Mouse (Mus musculus) CH12.LX (cell line): Measurements from ENCODE around the gene Exph5. TPM values are rescaled to one million over a fixed set of nuclear protein-coding genes. Genes with fewer than 3 reads are reported as not detected.
A peak's percentile ranks its signal among the peaks of the same experiment; 100 is the strongest.

Experiments
- DNase-seq: peaks from one replicate; pipeline ENCODE4 v3.0.0-alpha.2; 2013; ENCODE audit errors: extremely low read depth
- H3K27ac ChIP-seq: 2 replicates; pipeline ENCODE4 v1.5.1; 2012; ENCODE audit warnings: low read depth, mild to moderate bottlenecking, control low read depth, moderate library complexity; ENCODE audit not compliant: insufficient read depth
- H3K27me3 ChIP-seq: replicated peaks from 2 replicates; pipeline ENCODE3; 2012; ENCODE audit warnings: inconsistent platforms
- H3K36me3 ChIP-seq, 2 experiments: replicated peaks in 1 of 2; 2 replicates each; pipeline versions ENCODE3 to v1.6.1; 2012; ENCODE audit warnings: inconsistent platforms in 1 of 2, low read length in 1 of 2, mild to moderate bottlenecking in 1 of 2, mixed read lengths in 1 of 2, moderate library complexity in 1 of 2; ENCODE audit not compliant: control insufficient read depth in 1 of 2, insufficient read depth in 1 of 2
- H3K4me1 ChIP-seq, 2 experiments: 2 replicates each; pipeline ENCODE4 v1.6.1; 2012; ENCODE audit warnings: inconsistent platforms in 1 of 2, moderate library complexity in 1 of 2; ENCODE audit not compliant: insufficient read depth in 2 of 2, control insufficient read depth in 1 of 2
- H3K4me2 ChIP-seq: 2 replicates; pipeline ENCODE4 v1.6.1; 2012; ENCODE audit warnings: low read depth, mild to moderate bottlenecking, control low read depth; ENCODE audit not compliant: poor library complexity, insufficient read depth, severe bottlenecking
- H3K4me3 ChIP-seq, 3 experiments: fragments of 150-350 bp in 1 of 3; sonication (generic) in 1 of 3; replicated peaks in 1 of 3; 2 replicates each; pipeline versions ENCODE3 to v1.5.1; 2011 to 2012; ENCODE audit warnings: low read depth in 2 of 3, low read length in 2 of 3, mild to moderate bottlenecking in 2 of 3, moderate library complexity in 2 of 3, control low read depth in 1 of 3, improper control_type of control experiment in 1 of 3, inconsistent platforms in 1 of 3, mixed read lengths in 1 of 3; ENCODE audit not compliant: poor library complexity in 1 of 3
- H3K79me2 ChIP-seq: replicated peaks from 2 replicates; pipeline ENCODE4 v1.6.1; 2012; ENCODE audit warnings: mild to moderate bottlenecking, moderate library complexity; ENCODE audit not compliant: control insufficient read depth, poor library complexity, insufficient read depth, severe bottlenecking; ENCODE audit errors: extremely low read depth
- H3K9ac ChIP-seq: 2 replicates; pipeline ENCODE4 v1.6.1; 2012; ENCODE audit warnings: low read depth, mild to moderate bottlenecking, control low read depth, moderate library complexity; ENCODE audit not compliant: insufficient read depth
- H3K9me3 ChIP-seq: replicated peaks from 2 replicates; pipeline ENCODE3; 2012; ENCODE audit warnings: low read length, inconsistent platforms, mixed read lengths
- CHD1 ChIP-seq: IDR thresholded peaks from 2 replicates; pipeline ENCODE4 v1.6.1; 2012; ENCODE audit warnings: low read depth, low read length, improper control_type of control experiment, inconsistent platforms
- CHD2 ChIP-seq: IDR thresholded peaks from 2 replicates; pipeline ENCODE4 v1.6.1; 2011; ENCODE audit warnings: low read length, improper control_type of control experiment
- ELF1 ChIP-seq: IDR thresholded peaks from 2 replicates; pipeline ENCODE4 v1.6.1; 2014; ENCODE audit warnings: low read depth, mild to moderate bottlenecking, inconsistent platforms, low read length, improper control_type of control experiment
- IRF4 ChIP-seq: IDR thresholded peaks from 2 replicates; pipeline ENCODE4 v1.6.1; 2014; ENCODE audit warnings: low read depth, mild to moderate bottlenecking, inconsistent platforms, low read length, improper control_type of control experiment
- JUND ChIP-seq: conservative IDR thresholded peaks from 2 replicates; pipeline ENCODE4 v1.6.1; 2011; ENCODE audit warnings: low read depth, low read length, improper control_type of control experiment
- MAFK ChIP-seq: IDR thresholded peaks from 2 replicates; pipeline ENCODE4 v1.6.1; 2011; ENCODE audit warnings: low read length, improper control_type of control experiment; ENCODE audit not compliant: insufficient replicate concordance
- MAX ChIP-seq: IDR thresholded peaks from 2 replicates; pipeline ENCODE4 v1.6.1; 2011; ENCODE audit warnings: low read length, improper control_type of control experiment
- NELFE ChIP-seq: IDR thresholded peaks from 2 replicates; pipeline ENCODE4 v1.6.1; 2011; ENCODE audit warnings: low read depth, low read length, improper control_type of control experiment
- POLR2A ChIP-seq: IDR thresholded peaks from 2 replicates; pipeline ENCODE4 v1.6.1; 2011; ENCODE audit warnings: low read depth, mild to moderate bottlenecking, improper control_type of control experiment, low read length
- RAD21 ChIP-seq: IDR thresholded peaks from 2 replicates; pipeline ENCODE4 v1.6.1; 2011; ENCODE audit warnings: low read depth, mild to moderate bottlenecking, low read length, improper control_type of control experiment, moderate library complexity
- SIN3A ChIP-seq: IDR thresholded peaks from 2 replicates; pipeline ENCODE4 v1.6.1; 2012; ENCODE audit warnings: low read length, improper control_type of control experiment, inconsistent platforms
- SMC3 ChIP-seq: IDR thresholded peaks from 2 replicates; pipeline ENCODE4 v1.6.1; 2011; ENCODE audit warnings: low read depth, low read length, improper control_type of control experiment
- UBTF ChIP-seq: IDR thresholded peaks from 2 replicates; pipeline ENCODE4 v1.6.1; 2012; ENCODE audit warnings: low read depth, mild to moderate bottlenecking, inconsistent platforms, low read length, improper control_type of control experiment, moderate library complexity
- ZMIZ1 ChIP-seq: IDR thresholded peaks from 2 replicates; pipeline ENCODE4 v1.6.1; 2012; ENCODE audit warnings: low read depth, mild to moderate bottlenecking, inconsistent platforms, low read length, improper control_type of control experiment
- ZNF384 ChIP-seq: IDR thresholded peaks from 2 replicates; pipeline ENCODE4 v1.6.1; 2012; ENCODE audit warnings: low read depth, low read length, improper control_type of control experiment, inconsistent platforms
- dilution Hi-C: fragments of 300-500 bp; cut with MboI; formaldehyde crosslinking; loops from 2 replicates; pipeline ENCODE4 v1.14.3; 2020; ENCODE audit warnings: low sequenced_read_pairs; ENCODE audit not compliant: extremely low pct_unique_long_range_greater_than_20kb, extremely low pct_ligation_motif_present
- in situ Hi-C: fragments of 300-500 bp; cut with MboI; formaldehyde crosslinking; loops from 3 replicates; pipeline ENCODE4 v1.14.3; 2019; ENCODE audit warnings: low sequenced_read_pairs, low pct_ligation_motif_present, low pct_unique_long_range_greater_than_20kb, mixed read lengths
- polyA plus RNA-seq: library from polyadenylated mRNA; unstranded; fragments of >175 nt; gene quantifications from 2 replicates; pipeline ENCODE4 v1.2.1, GENCODE M21; 2012; ENCODE audit warnings: low read depth; ENCODE audit not compliant: insufficient read length
- total RNA-seq, 2 experiments: library from RNA; depleted of rRNA; stranded (reverse); fragments of 300-350 nt in 1 of 2; fragments of >200 nt in 1 of 2; gene quantifications; 2 replicates each; pipeline ENCODE4 v1.2.3; 2012 to 2014

Exph5 gene
- total and polyA plus RNA-seq, 3 experiments: 0.04 TPM; not detected in 2

DNA sequence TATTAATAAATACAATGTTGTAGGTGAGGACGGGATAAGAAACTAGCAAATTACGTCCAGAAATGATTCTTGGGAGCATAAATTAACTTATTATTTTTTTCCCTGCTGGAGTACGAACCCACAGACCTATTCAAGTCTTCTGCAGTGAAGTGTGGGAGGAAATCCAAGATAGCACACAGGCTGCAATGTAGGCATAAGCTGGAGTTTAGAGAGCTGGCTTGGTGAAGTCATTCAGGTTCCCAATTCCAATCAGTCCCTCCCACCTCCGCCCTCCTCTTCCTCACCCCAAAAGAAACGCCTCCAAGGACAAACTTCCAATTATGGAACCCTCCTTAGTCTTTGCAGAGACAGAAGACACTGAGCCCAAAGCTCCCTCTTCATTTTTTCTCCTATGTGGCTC is 945 bp downstream of the Exph5 start:
- dilution Hi-C loops: no loop called here
- no peak overlapping the region for H3K4me2 ChIP-seq

DNA sequence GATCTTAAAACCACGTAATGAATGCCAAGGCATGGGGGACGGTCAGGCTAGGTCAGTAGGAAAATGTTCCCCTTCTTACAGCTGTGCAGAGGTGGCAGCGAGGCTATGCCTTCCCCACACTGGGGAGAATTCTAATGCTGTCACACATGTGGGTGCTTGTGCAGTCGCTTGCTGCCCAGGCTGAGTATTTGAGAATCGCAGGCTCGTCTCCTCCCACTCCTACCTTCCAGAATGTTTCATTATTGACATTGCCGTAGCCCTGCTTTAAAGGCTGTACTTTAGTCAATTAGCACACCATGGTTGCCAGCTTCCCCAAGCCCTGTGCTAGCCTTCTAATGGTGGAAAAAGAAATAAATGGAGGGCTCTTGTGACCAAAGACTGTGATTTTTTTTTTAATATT is 6.4 kb downstream of the Exph5 start:
- Histone ChIP-seq H3K4me1 (peaks cover 0 to 6% of the 10 kb centered on the region in 2 experiments; a peak in 1 of 4 replicates), H3K4me3 (no peak overlapping the region), H3K9ac (no peak overlapping the region), H3K36me3 (no peaks in the 10 kb centered on the region), H3K27ac (no peak overlapping the region), H3K4me2 (peak overlapping the region; percentile 57; the same call in 1 of the 2 replicates), H3K79me2 (no peaks in the 10 kb centered on the region), H3K27me3 (no peaks in the 10 kb centered on the region), H3K9me3 (no peaks in the 10 kb centered on the region)
- dilution Hi-C loops (no loop called here), in situ Hi-C loops (no loop called here)
- no peak for DNase-seq
- TF ChIP-seq ZMIZ1 (no peak), ZNF384 (no peak), RAD21 (no peak), SMC3 (no peak), UBTF (no peak), ELF1 (no peak), MAFK (no peak)

More for the DNA sequence above, 945 bp downstream of the Exph5 start:
- Histone ChIP-seq H3K9me3 (no peaks in the 10 kb centered on the region), H3K9ac (no peak overlapping the region), H3K27ac (no peak overlapping the region), H3K27me3 (no peaks in the 10 kb centered on the region), H3K4me3 (no peak overlapping the region), H3K79me2 (no peaks in the 10 kb centered on the region; the same call in 1 of the 2 replicates), H3K4me1 (no peaks in the 10 kb centered on the region), H3K36me3 (no peaks in the 10 kb centered on the region)
- in situ Hi-C loops: no loop called here
- no peak for DNase-seq
- TF ChIP-seq JUND (no peak), ZMIZ1 (no peak), RAD21 (no peak), CHD1 (no peak), CHD2 (no peak), MAX (no peak), POLR2A (no peak)

- no peaks in the 10 kb centered on the region for H3K36me3 ChIP-seq
- H3K4me1 ChIP-seq: 0 out of 4 replicates have a peak, but pooled peaks cover 0 to under 1% of the 10 kb centered on the region in 2 experiments
- no peak overlapping the region for H3K4me2 ChIP-seq
- no peak overlapping the region for H3K9ac ChIP-seq
- no peak overlapping the region for H3K4me3 ChIP-seq
- no peaks in the 10 kb centered on the region for H3K9me3 ChIP-seq
- no peaks in the 10 kb centered on the region for H3K27me3 ChIP-seq
- in situ Hi-C loops: no loop called here
- dilution Hi-C loops: no loop called here
- H3K27ac ChIP-seq: no peak overlapping the region
- no peak for DNase-seq
- H3K79me2 ChIP-seq: no peaks in the 10 kb centered on the region
- TF ChIP-seq SIN3A (no peak), ZMIZ1 (no peak), MAFK (no peak), ELF1 (no peak), IRF4 (no peak), NELFE (no peak)
- TF ChIP-seq, all 38 proteins: peak for 0
Measured at GRCm38 (mm10) chr9:53312981-53313380, 11.5 kb downstream of the Exph5 start.
